Mouse (Mus musculus) CH12.LX (cell line): ENCODE measurements around the gene Dlx3. TPM values are rescaled to one million over a fixed set of nuclear protein-coding genes. Genes with fewer than 3 reads are reported as not detected.

Experiments used
- DNase-seq: peaks from one replicate; pipeline ENCODE4 v3.0.0-alpha.2; 2013; ENCODE audit errors: extremely low read depth
- H3K27ac ChIP-seq: 2 replicates; pipeline ENCODE4 v1.5.1; 2012; ENCODE audit warnings: low read depth, mild to moderate bottlenecking, control low read depth, moderate library complexity; ENCODE audit not compliant: insufficient read depth
- H3K27me3 ChIP-seq: replicated peaks from 2 replicates; pipeline ENCODE3; 2012; ENCODE audit warnings: inconsistent platforms
- H3K36me3 ChIP-seq, 2 experiments: replicated peaks in 1 of 2; 2 replicates each; pipeline versions ENCODE3 to v1.6.1; 2012; ENCODE audit warnings: inconsistent platforms in 1 of 2, low read length in 1 of 2, mild to moderate bottlenecking in 1 of 2, mixed read lengths in 1 of 2, moderate library complexity in 1 of 2; ENCODE audit not compliant: control insufficient read depth in 1 of 2, insufficient read depth in 1 of 2
- H3K4me1 ChIP-seq, 2 experiments: 2 replicates each; pipeline ENCODE4 v1.6.1; 2012; ENCODE audit warnings: inconsistent platforms in 1 of 2, moderate library complexity in 1 of 2; ENCODE audit not compliant: insufficient read depth in 2 of 2, control insufficient read depth in 1 of 2
- H3K4me2 ChIP-seq: 2 replicates; pipeline ENCODE4 v1.6.1; 2012; ENCODE audit warnings: low read depth, mild to moderate bottlenecking, control low read depth; ENCODE audit not compliant: poor library complexity, insufficient read depth, severe bottlenecking
- H3K4me3 ChIP-seq, 3 experiments: fragments of 150-350 bp in 1 of 3; sonication (generic) in 1 of 3; replicated peaks in 1 of 3; 2 replicates each; pipeline versions ENCODE3 to v1.5.1; 2011 to 2012; ENCODE audit warnings: low read depth in 2 of 3, low read length in 2 of 3, mild to moderate bottlenecking in 2 of 3, moderate library complexity in 2 of 3, control low read depth in 1 of 3, improper control_type of control experiment in 1 of 3, inconsistent platforms in 1 of 3, mixed read lengths in 1 of 3; ENCODE audit not compliant: poor library complexity in 1 of 3
- H3K79me2 ChIP-seq: replicated peaks from 2 replicates; pipeline ENCODE4 v1.6.1; 2012; ENCODE audit warnings: mild to moderate bottlenecking, moderate library complexity; ENCODE audit not compliant: control insufficient read depth, poor library complexity, insufficient read depth, severe bottlenecking; ENCODE audit errors: extremely low read depth
- H3K9ac ChIP-seq: 2 replicates; pipeline ENCODE4 v1.6.1; 2012; ENCODE audit warnings: low read depth, mild to moderate bottlenecking, control low read depth, moderate library complexity; ENCODE audit not compliant: insufficient read depth
- H3K9me3 ChIP-seq: replicated peaks from 2 replicates; pipeline ENCODE3; 2012; ENCODE audit warnings: low read length, inconsistent platforms, mixed read lengths
- CHD1 ChIP-seq: IDR thresholded peaks from 2 replicates; pipeline ENCODE4 v1.6.1; 2012; ENCODE audit warnings: low read depth, low read length, improper control_type of control experiment, inconsistent platforms
- CTCF ChIP-seq, 2 experiments: IDR thresholded peaks in 1 of 2; conservative IDR thresholded peaks in 1 of 2; 2 replicates each; pipeline ENCODE4 v1.5.1; 2011 to 2012; ENCODE audit warnings: low read depth in 2 of 2, low read length in 2 of 2, improper control_type of control experiment in 1 of 2, inconsistent platforms in 1 of 2, mild to moderate bottlenecking in 1 of 2, moderate library complexity in 1 of 2
- ELF1 ChIP-seq: IDR thresholded peaks from 2 replicates; pipeline ENCODE4 v1.6.1; 2014; ENCODE audit warnings: low read depth, mild to moderate bottlenecking, inconsistent platforms, low read length, improper control_type of control experiment
- JUN ChIP-seq: IDR thresholded peaks from 2 replicates; pipeline ENCODE4 v1.6.1; 2011; ENCODE audit warnings: low read depth, mild to moderate bottlenecking, low read length, improper control_type of control experiment, moderate library complexity; ENCODE audit not compliant: insufficient read depth
- KAT2A ChIP-seq: IDR thresholded peaks from 2 replicates; pipeline ENCODE4 v1.6.1; 2012; ENCODE audit warnings: low read length, improper control_type of control experiment, inconsistent platforms; ENCODE audit not compliant: insufficient replicate concordance
- MAZ ChIP-seq: IDR thresholded peaks from 2 replicates; pipeline ENCODE4 v1.6.1; 2012; ENCODE audit warnings: low read depth, mild to moderate bottlenecking, inconsistent platforms, low read length, improper control_type of control experiment, moderate library complexity
- MXI1 ChIP-seq: IDR thresholded peaks from 2 replicates; pipeline ENCODE4 v1.6.1; 2011; ENCODE audit warnings: mild to moderate bottlenecking, low read depth, low read length, improper control_type of control experiment
- NELFE ChIP-seq: IDR thresholded peaks from 2 replicates; pipeline ENCODE4 v1.6.1; 2011; ENCODE audit warnings: low read depth, low read length, improper control_type of control experiment
- NRF1 ChIP-seq: IDR thresholded peaks from 2 replicates; pipeline ENCODE4 v1.6.1; 2014; ENCODE audit warnings: low read depth, mild to moderate bottlenecking, inconsistent platforms, low read length, improper control_type of control experiment, moderate library complexity
- POLR2A ChIP-seq: IDR thresholded peaks from 2 replicates; pipeline ENCODE4 v1.6.1; 2011; ENCODE audit warnings: low read depth, mild to moderate bottlenecking, improper control_type of control experiment, low read length
- RCOR1 ChIP-seq: conservative IDR thresholded peaks from 2 replicates; pipeline ENCODE4 v1.6.1; 2012; ENCODE audit warnings: low read depth, mild to moderate bottlenecking, inconsistent platforms, low read length, improper control_type of control experiment
- SIN3A ChIP-seq: IDR thresholded peaks from 2 replicates; pipeline ENCODE4 v1.6.1; 2012; ENCODE audit warnings: low read length, improper control_type of control experiment, inconsistent platforms
- TCF12 ChIP-seq: IDR thresholded peaks from 2 replicates; pipeline ENCODE4 v1.6.1; 2014; ENCODE audit warnings: low read depth, mild to moderate bottlenecking, inconsistent platforms, low read length, improper control_type of control experiment
- UBTF ChIP-seq: IDR thresholded peaks from 2 replicates; pipeline ENCODE4 v1.6.1; 2012; ENCODE audit warnings: low read depth, mild to moderate bottlenecking, inconsistent platforms, low read length, improper control_type of control experiment, moderate library complexity
- ZC3H11A ChIP-seq: IDR thresholded peaks from 2 replicates; pipeline ENCODE4 v1.6.1; 2012; ENCODE audit warnings: low read depth, mild to moderate bottlenecking, inconsistent platforms, low read length, improper control_type of control experiment
- ZKSCAN1 ChIP-seq: IDR thresholded peaks from 2 replicates; pipeline ENCODE4 v1.6.1; 2012; ENCODE audit warnings: low read depth, inconsistent platforms, low read length, improper control_type of control experiment, borderline replicate concordance
- ZMIZ1 ChIP-seq: IDR thresholded peaks from 2 replicates; pipeline ENCODE4 v1.6.1; 2012; ENCODE audit warnings: low read depth, mild to moderate bottlenecking, inconsistent platforms, low read length, improper control_type of control experiment
- ZNF384 ChIP-seq: IDR thresholded peaks from 2 replicates; pipeline ENCODE4 v1.6.1; 2012; ENCODE audit warnings: low read depth, low read length, improper control_type of control experiment, inconsistent platforms
- dilution Hi-C: fragments of 300-500 bp; cut with MboI; formaldehyde crosslinking; loops from 2 replicates; pipeline ENCODE4 v1.14.3; 2020; ENCODE audit warnings: low sequenced_read_pairs; ENCODE audit not compliant: extremely low pct_unique_long_range_greater_than_20kb, extremely low pct_ligation_motif_present
- in situ Hi-C: fragments of 300-500 bp; cut with MboI; formaldehyde crosslinking; loops from 3 replicates; pipeline ENCODE4 v1.14.3; 2019; ENCODE audit warnings: low sequenced_read_pairs, low pct_ligation_motif_present, low pct_unique_long_range_greater_than_20kb, mixed read lengths
- polyA plus RNA-seq: library from polyadenylated mRNA; unstranded; fragments of >175 nt; gene quantifications from 2 replicates; pipeline ENCODE4 v1.2.1, GENCODE M21; 2012; ENCODE audit warnings: low read depth; ENCODE audit not compliant: insufficient read length
- total RNA-seq, 2 experiments: library from RNA; depleted of rRNA; stranded (reverse); fragments of 300-350 nt in 1 of 2; fragments of >200 nt in 1 of 2; gene quantifications; 2 replicates each; pipeline ENCODE4 v1.2.3; 2012 to 2014

The Dlx3 gene
- total and polyA plus RNA-seq, 3 experiments, result 0.08 to 0.55 (median 0.17) TPM

DNA sequence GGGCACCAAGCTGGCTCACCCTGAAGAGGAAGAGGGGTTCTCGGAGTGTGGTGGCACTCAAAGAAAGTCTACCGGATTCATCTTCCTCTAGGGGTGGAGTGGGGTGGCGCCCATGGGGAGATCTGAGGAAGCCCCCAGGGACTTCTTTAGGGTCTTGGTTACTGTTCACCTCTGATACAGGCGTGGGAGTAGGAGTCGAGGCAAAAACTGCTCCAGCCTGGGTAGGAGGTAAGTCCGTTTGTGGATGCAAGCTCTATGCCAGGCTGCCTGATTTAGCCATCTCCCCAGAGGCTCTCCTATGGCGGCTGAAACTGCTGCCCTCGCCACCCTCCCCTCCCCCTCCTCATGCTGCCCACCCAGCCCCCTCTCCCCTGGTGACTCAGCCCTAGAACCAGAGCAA is 47.8 kb upstream of the Dlx3 start:
- peaks cover 10 to 36% of the 10 kb centered on the region in 2 experiments for H3K4me1 ChIP-seq
- TF ChIP-seq ZMIZ1 (no peak), MXI1 (no peak), JUN (no peak)
- no peak overlapping the region for H3K9ac ChIP-seq
- in situ Hi-C loops, result loop anchor here (5.0 kb wide), 1 partner anchor 35 kb away; no protein-coding TSS in a partner anchor
- H3K79me2 ChIP-seq, result peaks cover 42% of the 10 kb centered on the region
- peaks cover 15 to 39% of the 10 kb centered on the region in 2 experiments for H3K36me3 ChIP-seq
- dilution Hi-C loops, result no loop called here
- peaks cover 7% of the 10 kb centered on the region for H3K27me3 ChIP-seq
- H3K27ac ChIP-seq, result no peak overlapping the region
- no peak for DNase-seq
- H3K4me2 ChIP-seq, result no peak overlapping the region
- no peaks in the 10 kb centered on the region for H3K9me3 ChIP-seq
- no peak overlapping the region for H3K4me3 ChIP-seq

DNA sequence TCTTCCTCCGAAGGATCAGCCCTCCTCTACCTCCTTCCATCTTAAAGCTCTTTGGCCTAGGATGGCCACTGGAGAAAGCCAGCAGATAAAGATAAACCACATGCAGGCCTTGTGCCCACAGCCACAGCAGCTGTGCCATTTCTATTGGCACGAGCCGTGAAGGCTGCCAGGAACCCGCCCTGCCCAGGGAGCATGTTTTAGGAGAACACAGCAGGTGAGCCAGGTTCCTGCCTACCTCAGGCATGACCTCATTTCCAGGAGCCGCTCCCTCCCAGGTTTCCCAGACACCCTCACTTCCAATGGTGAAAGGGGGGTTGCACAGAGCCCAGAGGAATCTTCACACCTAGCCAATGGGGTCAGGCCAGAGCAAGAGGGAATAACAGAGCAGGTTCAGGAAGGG is 47.1 kb upstream of the Dlx3 start:
- H3K9me3 ChIP-seq, result no peaks in the 10 kb centered on the region
- H3K9ac ChIP-seq, result no peak overlapping the region
- H3K4me3 ChIP-seq, result no peak overlapping the region
- peaks cover 42% of the 10 kb centered on the region for H3K79me2 ChIP-seq
- H3K4me1 ChIP-seq, result peaks cover 13 to 42% of the 10 kb centered on the region in 2 experiments
- no peak for DNase-seq
- H3K27ac ChIP-seq, result no peak overlapping the region
- TF ChIP-seq JUN (no peak), NELFE (no peak), RCOR1 (no peak), CTCF (conservative IDR thresholded peaks at IDR 0.05 in 1 of 2, IDR thresholded peaks at IDR 0.05 in 1 of 2; ENCODE audit: low read depth in 2 of 2, low read length in 2 of 2) (no peak), SIN3A (no peak), TCF12 (no peak), ZKSCAN1 (no peak), ELF1 (no peak), MXI1 (no peak), KAT2A (no peak), POLR2A (no peak), ZMIZ1 (no peak), ZNF384 (no peak)
- dilution Hi-C loops (no loop called here), in situ Hi-C loops (loop anchor here (5.0 kb wide), 1 partner anchor 34 kb away; no protein-coding TSS in a partner anchor)
- H3K36me3 ChIP-seq, result peaks cover 10 to 34% of the 10 kb centered on the region in 2 experiments
- peaks cover 14% of the 10 kb centered on the region for H3K27me3 ChIP-seq
- no peak overlapping the region for H3K4me2 ChIP-seq

DNA sequence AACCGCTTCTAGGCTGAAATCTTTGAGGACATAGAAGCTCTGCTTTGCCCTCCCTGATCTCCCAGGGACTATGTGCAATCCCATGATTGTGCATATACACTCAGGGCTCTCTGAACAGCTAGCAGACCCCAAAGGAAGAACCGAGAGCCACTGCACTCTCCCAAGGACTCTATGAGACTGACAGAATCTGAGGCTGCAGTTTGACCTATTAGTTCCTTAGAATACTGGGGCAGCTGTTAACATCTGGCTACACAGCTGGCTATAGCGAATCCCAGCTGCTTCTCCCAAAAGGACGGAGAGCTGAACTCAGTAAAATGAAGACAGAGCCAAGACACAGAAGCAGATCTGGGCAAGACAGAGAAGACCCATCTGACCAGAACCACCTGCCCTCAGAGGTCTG is 46.1 kb upstream of the Dlx3 start:
- H3K27ac ChIP-seq, result no peak overlapping the region
- in situ Hi-C loops, result loop anchor here (5.0 kb wide), 1 partner anchor 33 kb away; no protein-coding TSS in a partner anchor
- no peak overlapping the region for H3K4me2 ChIP-seq
- H3K27me3 ChIP-seq, result peaks cover 23% of the 10 kb centered on the region
- dilution Hi-C loops, result no loop called here
- no peak overlapping the region for H3K4me3 ChIP-seq
- H3K9ac ChIP-seq, result no peak overlapping the region
- H3K9me3 ChIP-seq, result no peaks in the 10 kb centered on the region
- peaks cover 2 to 25% of the 10 kb centered on the region in 2 experiments for H3K36me3 ChIP-seq
- H3K79me2 ChIP-seq, result peaks cover 36% of the 10 kb centered on the region
- no peak for TF ChIP-seq CHD1
- no peak for TF ChIP-seq RCOR1
- TF ChIP-seq ZC3H11A, result no peak
- no peak for TF ChIP-seq NRF1
- no peak for TF ChIP-seq ELF1
- no peak for TF ChIP-seq JUN
- TF ChIP-seq MAZ, result no peak
- no peak for TF ChIP-seq UBTF
- TF ChIP-seq, all 38 proteins: peak for 0
- no peak for DNase-seq
- H3K4me1 ChIP-seq, result peaks cover 17 to 53% of the 10 kb centered on the region in 2 experiments
